Mouse (Mus musculus) small intestine, adult 2 months (tissue): ENCODE measurements at regions not wholly inside any gene's neighbourhood (a gene's known extent, or its start where the extent isn't known, plus 50 kb on each side); places are given as distances from the start of the nearest gene placed in this dataset.

Source experiments
- H3K27ac ChIP-seq: fragments of 200-500 bp; 2 replicates; pipeline ENCODE4 v1.5.1; 2012; ENCODE audit warnings: low read depth, low read length, control low read depth, inconsistent platforms; ENCODE audit not compliant: insufficient read depth
- H3K27me3 ChIP-seq: fragments of 200-500 bp; 2 replicates; pipeline ENCODE4 v1.6.1; 2012; ENCODE audit warnings: mild to moderate bottlenecking, moderate library complexity, low read length, inconsistent platforms; ENCODE audit not compliant: control insufficient read depth, insufficient read depth
- H3K36me3 ChIP-seq: fragments of 200-500 bp; 2 replicates; pipeline ENCODE4 v1.6.1; 2012; ENCODE audit warnings: mild to moderate bottlenecking, low read length, control low read depth, inconsistent platforms; ENCODE audit not compliant: control insufficient read depth, insufficient read depth
- H3K4me1 ChIP-seq: fragments of 200-500 bp; 2 replicates; pipeline ENCODE4 v1.6.1; 2012; ENCODE audit warnings: low read length, inconsistent platforms, mixed read lengths; ENCODE audit not compliant: control insufficient read depth, insufficient read depth, insufficient read length
- H3K4me3 ChIP-seq: fragments of 200-500 bp; 2 replicates; pipeline ENCODE4 v1.5.1; 2012; ENCODE audit warnings: low read depth, mild to moderate bottlenecking, control low read depth, inconsistent platforms, low read length, moderate library complexity
- CTCF ChIP-seq: fragments of 200-500 bp; IDR thresholded peaks from 2 replicates; pipeline ENCODE4 v1.5.1; 2012; ENCODE audit warnings: low read depth, mild to moderate bottlenecking, control low read depth, inconsistent platforms, low read length, moderate library complexity, mixed read lengths; ENCODE audit not compliant: insufficient replicate concordance, insufficient read length; ENCODE audit errors: extremely low read depth
- POLR2A ChIP-seq: fragments of 200-500 bp; IDR thresholded peaks from 2 replicates; pipeline ENCODE4 v1.6.1; 2012; ENCODE audit warnings: low read depth, mild to moderate bottlenecking, control low read depth, inconsistent platforms, low read length, moderate library complexity
- WGBS: fragments of 180-500 bp; shearing (Covaris S2); methylation state at CpG from one replicate; pipeline ENCODE4 v1.1.7; 2018; 5-methylcytosine and 5-hydroxymethylcytosine counted together

DNA sequence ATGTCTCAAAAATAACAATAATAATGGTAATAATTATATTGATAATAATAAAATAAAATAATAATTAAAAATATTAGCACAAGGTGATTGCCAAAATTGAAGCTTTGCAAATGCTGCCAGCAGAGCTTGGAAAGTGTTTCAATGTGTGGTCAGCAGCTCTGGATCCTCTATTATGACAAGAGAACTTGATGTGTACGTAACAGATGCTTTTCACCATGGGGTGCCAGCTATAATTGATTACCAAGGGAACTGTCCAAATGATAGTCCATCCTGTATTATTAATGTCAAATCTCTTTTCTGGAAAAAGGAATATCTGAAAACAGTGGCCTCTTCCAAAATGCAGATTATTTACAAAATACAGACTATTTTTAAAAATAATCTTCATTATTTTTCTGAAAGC lies 419.2 kb downstream of the Plk2 start:
- H3K27me3 ChIP-seq, result no peaks in the 10 kb centered on the region
- TF ChIP-seq CTCF (no peak), POLR2A (no peak)
- 89% methylated on average over 1 of the region's 1 CpGs for WGBS
- no peak overlapping the region for H3K4me3 ChIP-seq
- no peaks in the 10 kb centered on the region for H3K4me1 ChIP-seq
- no peak overlapping the region for H3K27ac ChIP-seq
- no peaks in the 10 kb centered on the region for H3K36me3 ChIP-seq

DNA sequence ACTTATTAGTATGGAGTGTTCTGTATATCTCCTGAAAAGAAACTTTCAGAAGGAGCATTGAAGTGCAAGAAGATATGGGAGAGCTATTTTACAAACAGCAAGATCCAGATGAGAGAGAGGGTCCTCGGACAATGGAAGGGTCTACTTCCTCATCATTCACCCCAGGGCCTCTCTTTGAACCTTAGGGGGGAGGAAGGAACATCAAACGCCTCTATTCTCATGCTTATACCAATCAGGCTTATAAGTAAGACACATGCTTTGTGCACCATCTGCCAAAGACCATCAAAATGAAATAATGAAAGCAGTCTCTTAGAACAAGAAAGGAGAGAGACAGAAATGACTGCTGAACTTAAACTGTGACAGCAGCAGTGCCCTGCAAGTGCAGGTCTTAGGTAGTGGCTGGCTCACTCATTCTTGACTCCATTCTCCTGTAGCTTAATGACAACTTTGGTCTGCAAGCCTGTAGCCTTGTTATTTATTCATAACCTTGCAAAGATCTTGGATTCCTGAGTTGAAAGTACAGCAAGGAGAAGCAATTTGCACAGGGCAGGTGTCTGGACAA lies 424.5 kb downstream of the Plk2 start:
- no peak overlapping the region for H3K4me3 ChIP-seq
- 56% methylated on average over 2 of the region's 2 CpGs for WGBS
- TF ChIP-seq CTCF (no peak), POLR2A (no peak)
- H3K4me1 ChIP-seq, result no peaks in the 10 kb centered on the region
- H3K27me3 ChIP-seq, result no peaks in the 10 kb centered on the region
- H3K27ac ChIP-seq, result no peak overlapping the region
- H3K36me3 ChIP-seq, result no peaks in the 10 kb centered on the region

DNA sequence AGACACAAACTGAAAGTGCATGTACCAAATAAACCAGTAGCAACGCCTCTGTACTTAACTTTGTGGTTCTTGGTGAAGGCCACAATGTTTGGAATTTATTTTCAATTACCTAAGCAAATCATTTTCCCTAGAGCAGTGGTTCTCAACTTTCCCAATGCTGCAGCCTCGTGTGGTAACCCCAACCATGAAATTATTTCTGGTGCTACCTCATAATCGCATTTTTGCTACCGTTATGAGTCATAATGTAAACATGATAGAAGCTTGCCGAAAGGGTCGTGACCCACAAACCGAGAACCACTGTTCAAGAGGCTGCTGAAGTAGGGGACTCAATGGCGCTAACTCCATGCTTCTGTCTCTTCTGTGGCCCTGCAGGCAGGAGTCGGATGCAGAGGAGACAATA lies 429.9 kb upstream of the Actbl2 start:
- H3K27ac ChIP-seq, result no peak overlapping the region
- no peak overlapping the region for H3K4me3 ChIP-seq
- H3K36me3 ChIP-seq, result no peaks in the 10 kb centered on the region
- no peaks in the 10 kb centered on the region for H3K27me3 ChIP-seq
- no peak for TF ChIP-seq CTCF
- no peaks in the 10 kb centered on the region for H3K4me1 ChIP-seq
- 77% methylated on average over 9 of the region's 9 CpGs for WGBS

- WGBS, result 84% methylated on average over 5 of the region's 5 CpGs
- no peaks in the 10 kb centered on the region for H3K36me3 ChIP-seq
- H3K27ac ChIP-seq, result no peak overlapping the region
- H3K27me3 ChIP-seq, result no peaks in the 10 kb centered on the region
- no peaks in the 10 kb centered on the region for H3K4me1 ChIP-seq
- TF ChIP-seq POLR2A, result no peak
- no peak for TF ChIP-seq CTCF
- no peak overlapping the region for H3K4me3 ChIP-seq
These were observed 422.4 kb upstream of the Actbl2 start for GRCm38 (mm10) chr13:110832442-110832841.

- no peak overlapping the region for H3K27ac ChIP-seq
- TF ChIP-seq POLR2A, result no peak
- TF ChIP-seq CTCF, result no peak
- H3K36me3 ChIP-seq, result no peaks in the 10 kb centered on the region
- no peaks in the 10 kb centered on the region for H3K4me1 ChIP-seq
- no peak overlapping the region for H3K4me3 ChIP-seq
- H3K27me3 ChIP-seq, result no peaks in the 10 kb centered on the region
- 77% methylated on average over 7 of the region's 7 CpGs for WGBS
These were observed 417.9 kb upstream of the Actbl2 start for GRCm38 (mm10) chr13:110836936-110837335.

DNA sequence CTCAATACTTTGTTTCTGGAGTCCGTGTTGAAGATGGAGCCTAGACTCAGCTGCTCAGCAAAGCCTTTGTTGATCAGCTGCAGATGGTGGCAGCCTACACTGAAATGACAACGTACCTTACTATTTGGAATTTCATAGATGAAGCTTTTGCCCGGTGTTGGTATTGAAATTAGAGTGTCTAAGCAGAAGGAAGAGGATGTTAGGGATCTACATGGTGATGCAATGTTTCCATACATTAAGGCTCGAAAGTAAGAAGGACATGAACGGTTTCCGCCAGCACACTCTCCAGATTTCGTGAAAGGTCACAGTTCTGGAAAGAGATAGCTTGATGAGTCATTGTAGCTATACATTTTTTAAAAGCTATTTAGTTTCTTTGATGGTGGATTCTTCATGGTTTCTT lies 412.9 kb upstream of the Actbl2 start:
- TF ChIP-seq POLR2A (no peak), CTCF (no peak)
- Histone ChIP-seq H3K36me3 (no peaks in the 10 kb centered on the region), H3K27me3 (no peaks in the 10 kb centered on the region), H3K4me3 (no peak overlapping the region), H3K27ac (no peak overlapping the region), H3K4me1 (no peaks in the 10 kb centered on the region)
- WGBS, result 89% methylated on average over 7 of the region's 7 CpGs

GRCm38 (mm10) chr13:110845695-110846094 lies 409.1 kb upstream of the Actbl2 start:
- no peaks in the 10 kb centered on the region for H3K27me3 ChIP-seq
- H3K27ac ChIP-seq, result no peak overlapping the region
- 92% methylated on average over 2 of the region's 2 CpGs for WGBS
- no peaks in the 10 kb centered on the region for H3K4me1 ChIP-seq
- no peak overlapping the region for H3K4me3 ChIP-seq
- no peaks in the 10 kb centered on the region for H3K36me3 ChIP-seq
- TF ChIP-seq POLR2A (no peak), CTCF (no peak)

DNA sequence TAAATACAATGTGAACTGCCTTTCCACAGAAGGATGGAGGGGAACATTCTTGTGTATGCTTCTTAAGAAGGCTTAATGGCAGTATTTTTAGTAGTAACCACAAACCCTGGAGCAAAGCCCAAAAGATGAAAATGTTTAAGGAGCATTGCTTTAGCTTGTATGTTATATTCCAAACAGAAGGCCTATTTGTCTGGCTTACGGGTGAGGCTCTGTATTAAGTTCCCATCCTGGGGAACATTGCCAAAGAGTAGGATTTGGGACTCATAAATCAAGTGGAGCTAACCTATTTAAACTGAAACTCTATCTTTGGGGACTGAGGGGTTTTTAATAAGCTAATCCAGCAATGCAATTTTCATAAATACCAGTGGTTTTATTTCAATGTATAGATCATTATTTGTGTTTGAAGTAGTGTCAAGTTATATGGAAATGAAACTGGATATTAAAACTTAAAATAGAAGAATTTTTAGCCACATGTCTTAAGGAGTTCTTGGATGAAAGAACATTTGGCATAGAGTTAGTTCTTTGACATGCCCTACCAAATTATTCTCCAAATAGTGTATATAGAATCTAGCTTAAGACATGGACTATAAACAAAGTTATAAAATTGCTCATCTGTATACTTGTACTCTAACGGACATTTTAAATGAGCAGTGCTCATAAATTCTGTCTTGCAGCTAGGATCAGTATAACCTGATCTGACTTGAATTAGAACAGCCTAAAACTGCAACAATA lies 401.7 kb upstream of the Actbl2 start:
- Histone ChIP-seq H3K4me3 (no peak overlapping the region), H3K4me1 (no peaks in the 10 kb centered on the region), H3K27me3 (no peaks in the 10 kb centered on the region), H3K27ac (no peak overlapping the region), H3K36me3 (no peaks in the 10 kb centered on the region)
- 79% methylated on average over 2 of the region's 2 CpGs for WGBS
- TF ChIP-seq CTCF (no peak), POLR2A (no peak)
